Mouse (Mus musculus) forebrain, embryonic 11.5 days (tissue): ENCODE data around the gene Smdt1. TPM values are rescaled to one million over a fixed set of nuclear protein-coding genes. Genes with fewer than 3 reads are reported as not detected.
A peak's percentile ranks its signal among the peaks of the same experiment; 100 is the strongest.

ENCODE experiments used
- ATAC-seq: fragments of 200-750 bp; cut with Nextera tagmentation; replicated peaks from 2 replicates; pipeline ENCODE4 v1.8.0; 2017; ENCODE audit warnings: moderate TSS enrichment; ENCODE audit not compliant: low FRiP score
- DNase-seq: peaks from one replicate; pipeline ENCODE4 v3.0.0-alpha.2; 2017; ENCODE audit warnings: low spot score
- H3K27ac ChIP-seq: fragments of 300-500 bp; sonication (generic); 2 replicates; pipeline ENCODE4 v1.5.1; 2014; ENCODE audit warnings: low read depth, low read length
- H3K27me3 ChIP-seq: fragments of 300-500 bp; sonication (generic); 2 replicates; pipeline ENCODE4 v1.6.1; 2014; ENCODE audit warnings: mild to moderate bottlenecking, low read length, mixed read lengths; ENCODE audit not compliant: control insufficient read depth, insufficient read depth
- H3K36me3 ChIP-seq: fragments of 300-500 bp; sonication (generic); 2 replicates; pipeline ENCODE4 v1.6.1; 2014; ENCODE audit warnings: mild to moderate bottlenecking, low read length, moderate library complexity, mixed read lengths; ENCODE audit not compliant: control insufficient read depth, insufficient read depth
- H3K4me1 ChIP-seq: fragments of 300-500 bp; sonication (generic); replicated peaks from 2 replicates; pipeline ENCODE4 v1.6.1; 2014; ENCODE audit warnings: low read length, mixed read lengths; ENCODE audit not compliant: control insufficient read depth, insufficient read depth
- H3K4me2 ChIP-seq: fragments of 300-500 bp; sonication (generic); 2 replicates; pipeline ENCODE4 v1.6.1; 2014; ENCODE audit warnings: low read depth, mild to moderate bottlenecking, low read length, moderate library complexity, mixed read lengths; ENCODE audit not compliant: severe bottlenecking
- H3K4me3 ChIP-seq: fragments of 300-500 bp; sonication (generic); 2 replicates; pipeline ENCODE4 v1.5.1; 2014; ENCODE audit warnings: low read depth, low read length
- H3K9ac ChIP-seq: fragments of 300-500 bp; sonication (generic); 2 replicates; pipeline ENCODE4 v1.6.1; 2014; ENCODE audit warnings: low read length
- H3K9me3 ChIP-seq: fragments of 300-500 bp; sonication (generic); 2 replicates; pipeline ENCODE4 v1.6.1; 2016; ENCODE audit warnings: low read length, mixed read lengths; ENCODE audit not compliant: control insufficient read depth
- WGBS: fragments of 180-500 bp; shearing (Covaris S2); extraction: QIAGEN DNeasy Blood & Tissue Kit; methylation state at CpG from one replicate; pipeline ENCODE4 v1.1.7; 2014; 5-methylcytosine and 5-hydroxymethylcytosine counted together
- polyA plus RNA-seq: library from polyadenylated mRNA; unstranded; fragments of >200 nt; fragmentation: Nextera tagmentation; extraction: Ambion mirVana; gene quantifications from 2 replicates; pipeline ENCODE4 v1.2.1, GENCODE M21; 2014

Gene Smdt1
- polyA plus RNA-seq, 1 experiment from 2014 or later = 236 TPM

DNA sequence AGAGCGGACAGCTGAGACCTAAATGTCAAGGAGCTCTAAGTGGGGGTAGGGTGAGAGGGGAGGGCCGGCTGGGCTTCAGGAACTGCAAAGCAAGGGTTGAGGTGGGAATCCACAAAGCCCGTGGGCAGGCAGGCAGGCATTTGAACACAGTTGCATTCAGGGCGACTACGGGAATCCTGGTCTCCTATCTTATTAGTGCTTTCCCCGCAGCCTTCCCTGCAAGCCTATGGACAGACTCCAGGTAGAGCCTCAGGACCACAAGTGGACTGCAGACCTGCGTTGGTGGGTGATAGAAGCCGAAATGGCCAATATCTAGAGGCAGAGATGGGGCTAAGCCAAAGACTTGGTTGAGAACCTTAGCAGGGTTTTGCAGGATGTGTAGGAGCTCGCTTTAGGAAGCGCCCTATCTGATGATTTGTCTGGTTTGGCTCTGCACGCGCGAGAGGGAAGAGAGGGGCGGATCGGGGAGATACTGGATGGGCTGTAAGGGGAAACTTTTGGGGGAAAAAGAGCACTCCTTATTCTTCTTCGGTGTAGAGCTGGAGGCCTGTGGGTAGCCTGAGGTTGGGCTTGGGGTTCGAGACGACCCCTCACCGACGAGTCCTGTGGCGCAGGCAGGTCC, 1.8 kb downstream of the Smdt1 start:
- 39% methylated on average over 21 of the region's 21 CpGs for WGBS
- Histone ChIP-seq H3K4me1 (peaks cover 11% of the 10 kb centered on the region; the same call in 1 of the 2 replicates), H3K9ac (peak overlapping the region; percentile 60), H3K4me3 (peak overlapping the region; percentile 30), H3K36me3 (no peaks in the 10 kb centered on the region), H3K27ac (no peak overlapping the region), H3K27me3 (peaks cover 9% of the 10 kb centered on the region; the same call in 1 of the 2 replicates), H3K9me3 (no peaks in the 10 kb centered on the region), H3K4me2 (peak overlapping the region; percentile 47)
- ATAC-seq = no peak
- no peak for DNase-seq

DNA sequence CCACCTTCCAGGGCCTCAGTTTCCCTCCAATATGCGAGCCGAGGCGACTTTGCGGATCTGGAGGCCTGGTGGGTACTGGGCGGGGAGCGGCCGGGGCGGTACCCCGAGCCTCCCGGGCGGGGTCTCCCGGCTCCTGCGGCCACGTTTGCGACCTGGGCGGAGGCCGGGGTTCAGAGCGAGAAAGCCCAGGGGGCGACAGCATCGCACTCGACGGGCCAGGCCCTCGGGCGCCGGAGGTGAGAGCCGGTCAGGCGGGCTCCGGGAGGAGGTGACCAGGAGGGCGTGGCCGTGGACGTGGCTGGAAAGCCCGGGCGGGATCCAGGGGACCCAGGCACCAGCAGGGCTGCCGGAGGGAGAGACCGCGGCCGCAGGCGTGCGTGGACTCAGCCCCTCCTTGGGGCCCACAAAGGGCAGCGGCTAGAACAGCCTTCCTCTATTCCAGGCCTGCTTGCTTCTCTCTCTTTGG, 2.3 kb downstream of the Smdt1 start:
- no peaks in the 10 kb centered on the region for H3K36me3 ChIP-seq
- H3K4me2 ChIP-seq = peak overlapping the region; percentile 47
- ATAC-seq = no peak
- peak overlapping the region; percentile 60 for H3K9ac ChIP-seq
- H3K4me1 ChIP-seq = peaks cover 11% of the 10 kb centered on the region; the same call in 1 of the 2 replicates
- peak; percentile 77 for DNase-seq
- H3K27ac ChIP-seq = peak overlapping the region; percentile 32; the same call in 1 of the 2 replicates
- H3K27me3 ChIP-seq = peaks cover 9% of the 10 kb centered on the region; the same call in 1 of the 2 replicates
- H3K4me3 ChIP-seq = peak overlapping the region; percentile 30
- no peaks in the 10 kb centered on the region for H3K9me3 ChIP-seq
- WGBS = 3% methylated on average over 40 of the region's 40 CpGs

DNA sequence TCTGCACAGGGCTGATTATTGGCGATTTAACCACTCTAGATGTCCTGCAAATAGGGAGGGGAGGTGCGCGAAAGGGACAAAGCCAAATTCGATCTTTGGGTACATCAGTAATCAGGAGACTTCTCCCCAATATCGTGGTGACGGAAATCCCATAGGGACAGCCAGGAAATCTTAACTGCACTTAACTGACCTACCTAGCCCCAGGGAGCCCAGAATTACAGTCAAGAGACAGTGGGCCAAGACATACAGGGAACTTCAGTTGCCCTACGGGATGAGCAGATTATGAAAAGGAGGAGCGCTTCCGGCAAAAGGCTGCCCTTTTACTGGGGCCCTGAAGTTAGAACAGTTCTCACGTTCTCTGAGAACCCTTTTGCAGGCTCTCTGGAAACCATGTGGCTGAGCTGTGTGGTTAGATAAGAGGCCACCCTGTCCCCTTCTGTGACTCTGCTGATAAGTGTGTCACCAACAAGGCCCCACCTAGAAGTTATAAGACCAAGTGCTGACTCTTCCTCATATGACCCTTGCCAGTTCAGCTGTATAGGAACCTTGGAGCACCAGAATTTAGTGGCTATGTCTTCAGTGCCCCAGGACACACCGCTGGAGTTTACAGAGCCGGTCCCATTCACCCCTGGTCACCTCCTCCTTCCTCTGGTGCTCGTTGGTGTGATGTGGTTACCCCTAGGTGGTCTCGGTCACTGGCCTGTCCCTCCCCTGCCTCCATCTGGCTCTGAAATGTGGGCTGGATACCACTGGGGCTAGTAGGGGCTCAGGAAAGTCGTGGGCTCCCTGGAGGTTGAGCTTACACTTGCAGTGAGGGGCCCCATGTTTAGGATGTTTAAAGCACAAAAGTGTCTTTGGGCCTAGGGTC, 3.1 kb downstream of the Smdt1 start:
- WGBS = 67% methylated on average over 15 of the region's 15 CpGs
- H3K4me1 ChIP-seq = peaks cover 13% of the 10 kb centered on the region
- peaks cover 9% of the 10 kb centered on the region; the same call in 1 of the 2 replicates for H3K27me3 ChIP-seq
- no peak for ATAC-seq
- no peaks in the 10 kb centered on the region for H3K36me3 ChIP-seq
- no peaks in the 10 kb centered on the region for H3K9me3 ChIP-seq
- H3K27ac ChIP-seq = no peak overlapping the region
- no peak overlapping the region; the same call in 1 of the 2 replicates for H3K4me2 ChIP-seq
- H3K9ac ChIP-seq = no peak overlapping the region; the same call in 1 of the 2 replicates
- no peak overlapping the region for H3K4me3 ChIP-seq
- no peak for DNase-seq

DNA sequence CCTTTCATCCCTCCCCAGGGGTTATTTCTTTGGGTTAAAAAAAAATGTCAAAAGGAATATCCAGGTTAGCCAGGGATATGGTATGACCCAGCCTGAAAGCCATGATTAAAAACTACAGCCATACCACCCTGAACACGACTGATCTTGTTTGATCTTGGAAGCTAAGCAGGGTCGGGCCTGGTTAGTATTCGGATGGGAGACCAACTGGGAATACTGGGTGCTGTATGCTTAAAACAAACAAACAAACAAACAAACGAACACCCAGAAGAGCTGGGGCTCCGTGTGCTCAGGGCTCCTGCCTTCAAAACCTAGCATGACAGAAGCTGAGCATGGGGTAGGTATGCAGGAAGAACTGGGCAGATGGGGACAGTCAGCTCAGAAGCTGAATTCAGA, 3.8 kb downstream of the Smdt1 start:
- H3K9ac ChIP-seq = no peak overlapping the region
- peaks cover 17% of the 10 kb centered on the region for H3K4me1 ChIP-seq
- no peak overlapping the region for H3K27ac ChIP-seq
- H3K27me3 ChIP-seq = peaks cover 9% of the 10 kb centered on the region; the same call in 1 of the 2 replicates
- no peaks in the 10 kb centered on the region for H3K9me3 ChIP-seq
- ATAC-seq = no peak
- H3K36me3 ChIP-seq = no peaks in the 10 kb centered on the region
- H3K4me3 ChIP-seq = no peak overlapping the region
- no peak overlapping the region for H3K4me2 ChIP-seq
- DNase-seq = no peak
- 80% methylated on average over 5 of the region's 5 CpGs for WGBS

DNA sequence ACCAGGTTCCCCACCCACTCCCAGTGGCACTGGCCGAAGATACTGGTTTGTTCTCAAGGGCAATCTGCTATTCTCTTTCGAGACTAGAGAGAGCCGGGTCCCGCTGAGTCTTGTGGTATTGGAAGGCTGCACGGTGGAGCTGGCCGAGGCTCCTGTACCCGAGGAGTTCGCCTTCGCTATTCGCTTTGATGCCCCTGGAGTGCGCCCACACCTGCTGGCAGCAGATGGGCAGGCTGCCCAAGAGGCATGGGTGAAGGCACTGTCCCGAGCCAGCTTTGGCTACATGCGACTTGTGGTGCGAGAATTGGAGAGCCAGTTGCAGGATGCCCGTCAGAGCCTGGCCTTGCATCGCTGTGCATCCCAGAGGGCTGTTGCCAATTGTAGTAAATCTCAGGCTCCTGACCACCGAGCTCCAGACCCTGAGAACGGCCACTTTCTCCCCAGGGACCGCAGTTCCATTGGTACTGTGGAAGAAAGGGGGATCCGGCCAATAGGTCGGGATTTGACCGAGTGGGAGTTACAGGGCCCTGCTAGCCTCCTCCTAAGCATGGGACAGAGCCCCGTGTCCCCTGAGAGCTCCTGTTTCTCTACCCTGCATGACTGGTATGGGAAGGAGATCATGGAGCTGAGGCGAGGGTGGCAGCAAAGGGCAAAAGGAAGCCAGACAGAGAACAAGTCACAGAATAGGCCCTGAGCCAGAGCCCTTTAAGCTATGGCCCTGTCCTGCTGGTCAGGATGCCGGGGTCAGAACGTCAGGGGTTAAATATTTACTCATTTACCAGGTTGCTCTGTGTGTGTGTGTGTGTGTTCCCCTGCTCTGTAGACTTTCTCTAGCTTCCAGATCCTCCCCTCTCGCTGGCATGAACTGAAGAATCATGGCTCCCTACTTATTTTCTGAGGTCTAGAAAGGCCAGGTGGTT, 4.9 kb downstream of the Smdt1 start:
- no peak overlapping the region for H3K4me3 ChIP-seq
- ATAC-seq (no peak), DNase-seq (no peak)
- H3K36me3 ChIP-seq = no peaks in the 10 kb centered on the region; the same call in 1 of the 2 replicates
- no peak overlapping the region for H3K27ac ChIP-seq
- H3K9ac ChIP-seq = no peak overlapping the region
- peaks cover 11% of the 10 kb centered on the region for H3K4me1 ChIP-seq
- H3K9me3 ChIP-seq = no peaks in the 10 kb centered on the region
- H3K27me3 ChIP-seq = peaks cover 9% of the 10 kb centered on the region; the same call in 1 of the 2 replicates
- WGBS = 90% methylated on average over 27 of the region's 27 CpGs
- no peak overlapping the region for H3K4me2 ChIP-seq

DNA sequence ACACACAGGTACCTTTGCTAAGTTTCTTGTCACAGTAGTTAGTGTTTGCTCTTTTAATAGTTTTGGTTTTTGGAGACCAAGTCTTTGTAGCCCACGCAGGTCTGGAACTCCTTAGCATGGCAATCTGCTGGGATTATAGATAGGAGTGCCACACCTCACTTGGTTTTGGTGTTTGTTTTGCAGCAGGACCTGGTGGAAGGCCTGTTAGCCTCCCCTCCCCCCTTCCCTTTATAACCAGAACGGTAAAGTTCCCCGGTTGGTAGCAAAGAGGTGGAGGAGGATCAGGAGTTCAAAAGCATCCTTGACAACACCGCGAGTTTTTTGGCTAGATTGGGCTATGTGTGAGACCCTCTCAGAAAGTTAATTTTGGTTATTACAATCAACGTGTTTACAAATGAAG, 6.2 kb downstream of the Smdt1 start:
- Histone ChIP-seq H3K27me3 (peaks cover 8% of the 10 kb centered on the region; the same call in 1 of the 2 replicates), H3K4me1 (peaks cover 11% of the 10 kb centered on the region), H3K4me2 (no peak overlapping the region), H3K36me3 (peaks cover 7% of the 10 kb centered on the region; the same call in 1 of the 2 replicates), H3K9ac (no peak overlapping the region), H3K9me3 (no peaks in the 10 kb centered on the region), H3K27ac (no peak overlapping the region), H3K4me3 (no peak overlapping the region)
- DNase-seq = no peak
- ATAC-seq = no peak
- 92% methylated on average over 6 of the region's 6 CpGs for WGBS

DNA sequence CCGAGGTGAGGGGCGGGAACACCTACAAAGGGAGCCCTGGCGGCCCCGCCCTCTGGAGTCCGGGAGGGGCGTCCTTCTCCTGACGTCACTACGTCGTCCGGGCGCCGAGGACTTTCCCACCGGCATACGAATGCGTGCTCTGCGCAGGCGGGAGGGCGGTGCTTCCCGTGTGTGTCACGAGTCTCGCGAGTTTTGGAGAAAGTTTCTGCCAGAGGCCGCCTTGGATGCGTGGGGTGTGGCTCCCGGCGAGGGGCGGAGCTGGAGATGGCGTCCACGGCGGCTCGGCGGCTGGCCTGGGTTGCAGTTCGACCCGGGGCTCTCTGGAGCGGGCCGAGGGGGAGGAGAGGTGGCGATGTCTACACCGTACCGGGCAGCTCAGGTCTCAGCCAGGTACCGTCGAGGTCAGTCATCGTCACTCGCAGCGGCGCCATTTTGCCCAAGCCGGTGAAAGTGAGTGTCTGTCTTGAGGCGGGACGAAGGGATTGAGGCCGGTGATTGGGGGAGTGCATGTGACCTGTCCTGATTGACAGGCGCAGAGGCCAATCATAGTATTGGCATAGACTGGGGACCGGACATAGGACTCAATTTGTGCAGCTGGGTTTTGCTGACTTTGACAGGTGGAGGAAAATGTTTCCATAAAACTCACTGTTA, 7.2 kb downstream of the Smdt1 start:
- Histone ChIP-seq H3K9ac (peak overlapping the region; percentile 77), H3K9me3 (no peaks in the 10 kb centered on the region), H3K4me2 (peak overlapping the region; percentile 86), H3K27me3 (0 out of 2 replicates have a peak, but pooled peaks cover 1% of the 10 kb centered on the region), H3K4me1 (peaks cover 11% of the 10 kb centered on the region), H3K36me3 (peaks cover 7% of the 10 kb centered on the region; the same call in 1 of the 2 replicates), H3K27ac (peak overlapping the region; percentile 70), H3K4me3 (peak overlapping the region; percentile 63)
- DNase-seq (peak; percentile 98), ATAC-seq (peak; percentile 98)
- under 1% methylated on average over 51 of the region's 51 CpGs for WGBS
